Mouse (Mus musculus) neural tube, embryonic 14.5 days (tissue): ENCODE data around the gene Snrnp27. TPM values are rescaled to one million over a fixed set of nuclear protein-coding genes. Genes with fewer than 3 reads are reported as not detected.

Experiments
- ATAC-seq: fragments of 200-750 bp; cut with Nextera tagmentation; 2 replicates; pipeline ENCODE4 v1.8.0; 2017; ENCODE audit warnings: low read depth, mild to moderate bottlenecking, moderate TSS enrichment, moderate library complexity
- H3K27ac ChIP-seq: fragments of 300-500 bp; sonication (generic); 2 replicates; pipeline ENCODE4 v1.5.1; 2014; ENCODE audit warnings: low read depth, mild to moderate bottlenecking, control low read depth, low read length, moderate library complexity, mixed read lengths
- H3K27me3 ChIP-seq: fragments of 300-500 bp; sonication (generic); 2 replicates; pipeline ENCODE4 v1.6.1; 2014; ENCODE audit warnings: low read length; ENCODE audit not compliant: control insufficient read depth, insufficient read depth
- H3K36me3 ChIP-seq: fragments of 300-500 bp; sonication (generic); 2 replicates; pipeline ENCODE4 v1.6.1; 2014; ENCODE audit warnings: low read length, mixed read lengths; ENCODE audit not compliant: control insufficient read depth, insufficient read depth
- H3K4me1 ChIP-seq: fragments of 300-500 bp; sonication (generic); 2 replicates; pipeline ENCODE4 v1.6.1; 2014; ENCODE audit warnings: low read length; ENCODE audit not compliant: control insufficient read depth, insufficient read depth
- H3K4me2 ChIP-seq: fragments of 300-500 bp; sonication (generic); 2 replicates; pipeline ENCODE4 v1.6.1; 2014; ENCODE audit warnings: mild to moderate bottlenecking, low read depth, low read length, control low read depth
- H3K4me3 ChIP-seq: fragments of 300-500 bp; sonication (generic); 2 replicates; pipeline ENCODE4 v1.5.1; 2014; ENCODE audit warnings: low read depth, low read length, control low read depth, mixed read lengths
- H3K9ac ChIP-seq: fragments of 300-500 bp; sonication (generic); replicated peaks from 2 replicates; pipeline ENCODE4 v1.6.1; 2014; ENCODE audit warnings: low read depth, mild to moderate bottlenecking, control low read depth, low read length, mixed read lengths
- H3K9me3 ChIP-seq: fragments of 300-500 bp; sonication (generic); 2 replicates; pipeline ENCODE4 v1.6.1; 2016; ENCODE audit warnings: low read length; ENCODE audit not compliant: control insufficient read depth
- WGBS: fragments of 180-500 bp; shearing (Covaris S2); extraction: QIAGEN DNeasy Blood & Tissue Kit; methylation state at CpG from one replicate; pipeline ENCODE4 v1.1.7; 2014; 5-methylcytosine and 5-hydroxymethylcytosine counted together
- polyA plus RNA-seq: library from polyadenylated mRNA; unstranded; fragments of >200 nt; fragmentation: Nextera tagmentation; extraction: Ambion mirVana; gene quantifications from 2 replicates; pipeline ENCODE4 v1.2.1, GENCODE M21; 2014

Gene Snrnp27
- 97.0 and 97.4 TPM in 2 replicates for polyA plus RNA-seq

GRCm38 (mm10) chr6:86683872-86684654 is at the start of gene Snrnp27:
TSS of gene Snrnp27 (minus strand) at chr6:86684522.
- H3K4me3 ChIP-seq = peak within 1 kb of the TSS; percentile 83
- no peaks in the 10 kb centered on the region for H3K9me3 ChIP-seq
- peak; percentile 83 for ATAC-seq
- H3K9ac ChIP-seq = peak within 1 kb of the TSS; percentile 84
- peak within 1 kb of the TSS; percentile 83 for H3K4me2 ChIP-seq
- WGBS = 3% methylated on average over 36 of the region's 36 CpGs
- H3K27me3 ChIP-seq = no peaks in the 10 kb centered on the region
- peaks cover 5% of the 10 kb centered on the region for H3K4me1 ChIP-seq
- 0 out of 2 replicates have a peak within 1 kb of the TSS, but pooled peaks have one; percentile 16 for H3K27ac ChIP-seq
- H3K36me3 ChIP-seq = peaks cover 32% of the 10 kb centered on the region

- no peaks in the 10 kb centered on the region for H3K36me3 ChIP-seq
- under 1% methylated on average over 58 of the region's 59 CpGs for WGBS
- H3K9me3 ChIP-seq = no peaks in the 10 kb centered on the region
- peak within 1 kb of the TSS; percentile 87 for H3K4me2 ChIP-seq
- ATAC-seq = peak; percentile 93
- H3K4me1 ChIP-seq = peaks cover 13% of the 10 kb centered on the region
- H3K27me3 ChIP-seq = no peaks in the 10 kb centered on the region
- H3K27ac ChIP-seq = peak within 1 kb of the TSS; percentile 95
- peak within 1 kb of the TSS; percentile 88 for H3K9ac ChIP-seq
- H3K4me3 ChIP-seq = peak within 1 kb of the TSS; percentile 97
Measured at GRCm38 (mm10) chr6:86733183-86733876, 49.0 kb upstream of the Snrnp27 start, which contains the start of gene Gmcl1. TSS of gene Gmcl1 (minus strand) at chr6:86733383.

- ATAC-seq = peak; percentile 54
- no peaks in the 10 kb centered on the region for H3K36me3 ChIP-seq
- no peaks in the 10 kb centered on the region for H3K9me3 ChIP-seq
- peaks cover 13% of the 10 kb centered on the region for H3K4me1 ChIP-seq
- H3K4me3 ChIP-seq = peak overlapping the region; percentile 97
- peak overlapping the region; percentile 95 for H3K27ac ChIP-seq
- WGBS = under 1% methylated on average over 60 of the region's 62 CpGs
- no peaks in the 10 kb centered on the region for H3K27me3 ChIP-seq
- H3K9ac ChIP-seq = peak overlapping the region; percentile 88
- peak overlapping the region; percentile 87 for H3K4me2 ChIP-seq
Measured at GRCm38 (mm10) chr6:86732276-86733173, 48.2 kb upstream of the Snrnp27 start.

- ATAC-seq = no peak
- H3K4me2 ChIP-seq = no peak overlapping the region
- H3K4me3 ChIP-seq = no peak overlapping the region
- H3K27me3 ChIP-seq = no peaks in the 10 kb centered on the region
- peaks cover 8% of the 10 kb centered on the region; the same call in 1 of the 2 replicates for H3K4me1 ChIP-seq
- H3K9me3 ChIP-seq = no peaks in the 10 kb centered on the region
- H3K27ac ChIP-seq = no peak overlapping the region
- H3K9ac ChIP-seq = no peak overlapping the region
- WGBS = 92% methylated on average over 5 of the region's 5 CpGs
- H3K36me3 ChIP-seq = no peaks in the 10 kb centered on the region
Measured at GRCm38 (mm10) chr6:86728711-86729110, 44.4 kb upstream of the Snrnp27 start.

GRCm38 (mm10) chr6:86721977-86722376 is 37.7 kb upstream of the Snrnp27 start:
- no peaks in the 10 kb centered on the region for H3K9me3 ChIP-seq
- no peak overlapping the region for H3K4me3 ChIP-seq
- H3K27ac ChIP-seq = no peak overlapping the region
- WGBS = 78% methylated on average over 3 of the region's 3 CpGs
- H3K27me3 ChIP-seq = no peaks in the 10 kb centered on the region
- H3K36me3 ChIP-seq = peaks cover 16% of the 10 kb centered on the region
- no peaks in the 10 kb centered on the region for H3K4me1 ChIP-seq
- no peak overlapping the region for H3K9ac ChIP-seq
- H3K4me2 ChIP-seq = no peak overlapping the region
- ATAC-seq = no peak

GRCm38 (mm10) chr6:86708072-86708774 is 23.9 kb upstream of the Snrnp27 start:
- H3K36me3 ChIP-seq = peaks cover 35% of the 10 kb centered on the region
- no peak overlapping the region for H3K4me3 ChIP-seq
- no peaks in the 10 kb centered on the region for H3K4me1 ChIP-seq
- 84% methylated on average over 4 of the region's 4 CpGs for WGBS
- H3K27me3 ChIP-seq = no peaks in the 10 kb centered on the region
- ATAC-seq = no peak
- no peak overlapping the region for H3K27ac ChIP-seq
- no peaks in the 10 kb centered on the region for H3K9me3 ChIP-seq
- H3K9ac ChIP-seq = no peak overlapping the region
- no peak overlapping the region for H3K4me2 ChIP-seq

- Histone ChIP-seq H3K9ac (no peak overlapping the region), H3K27ac (no peak overlapping the region), H3K4me3 (no peak overlapping the region), H3K36me3 (peaks cover 78% of the 10 kb centered on the region), H3K27me3 (no peaks in the 10 kb centered on the region), H3K4me1 (no peaks in the 10 kb centered on the region), H3K9me3 (no peaks in the 10 kb centered on the region), H3K4me2 (no peak overlapping the region)
- 94% methylated on average over 9 of the region's 9 CpGs for WGBS
- ATAC-seq = no peak
Measured at GRCm38 (mm10) chr6:86702577-86702976, 18.3 kb upstream of the Snrnp27 start.

GRCm38 (mm10) chr6:86697903-86698302 is 13.6 kb upstream of the Snrnp27 start:
- 86% methylated on average over 6 of the region's 6 CpGs for WGBS
- Histone ChIP-seq H3K4me1 (no peaks in the 10 kb centered on the region), H3K27ac (no peak overlapping the region)

More at GRCm38 (mm10) chr6:86697903-86698302, 13.6 kb upstream of the Snrnp27 start:
- Histone ChIP-seq H3K27me3 (no peaks in the 10 kb centered on the region), H3K4me2 (no peak overlapping the region), H3K9me3 (no peaks in the 10 kb centered on the region), H3K36me3 (peaks cover 62% of the 10 kb centered on the region), H3K9ac (no peak overlapping the region), H3K4me3 (no peak overlapping the region)
- no peak for ATAC-seq
